Mouse (Mus musculus) lung, postnatal 0 days (tissue): ENCODE data around the gene Dido1. TPM values are rescaled to one million over a fixed set of nuclear protein-coding genes. Genes with fewer than 3 reads are reported as not detected.

Source experiments
- ATAC-seq: fragments of 200-750 bp; cut with Nextera tagmentation; 2 replicates; pipeline ENCODE4 v1.8.0; 2017; ENCODE audit warnings: moderate library complexity
- DNase-seq: peaks from one replicate; pipeline ENCODE4 v3.0.0-alpha.2; 2016; ENCODE audit warnings: low spot score
- H3K27ac ChIP-seq: fragments of 300-500 bp; sonication (generic); 2 replicates; pipeline ENCODE4 v1.5.1; 2014; ENCODE audit warnings: antibody characterized with exemption, mild to moderate bottlenecking, low read length, mixed read lengths
- H3K27me3 ChIP-seq: fragments of 300-500 bp; sonication (generic); replicated peaks from 2 replicates; pipeline ENCODE4 v1.6.1; 2014; ENCODE audit warnings: low read length, mixed read lengths; ENCODE audit not compliant: insufficient read depth
- H3K36me3 ChIP-seq: fragments of 300-500 bp; sonication (generic); 2 replicates; pipeline ENCODE4 v1.6.1; 2014; ENCODE audit warnings: low read length, mixed read lengths; ENCODE audit not compliant: insufficient read depth
- H3K4me1 ChIP-seq: fragments of 300-500 bp; sonication (generic); 2 replicates; pipeline ENCODE4 v1.6.1; 2014; ENCODE audit warnings: antibody characterized with exemption, low read depth, low read length, mixed read lengths; ENCODE audit not compliant: insufficient read depth
- H3K4me2 ChIP-seq: fragments of 300-500 bp; sonication (generic); replicated peaks from 2 replicates; pipeline ENCODE4 v1.6.1; 2014; ENCODE audit warnings: low read depth, mild to moderate bottlenecking, low read length, moderate library complexity, mixed read lengths
- H3K4me3 ChIP-seq: fragments of 300-500 bp; sonication (generic); 2 replicates; pipeline ENCODE4 v1.5.1; 2014; ENCODE audit warnings: low read depth, low read length
- H3K9ac ChIP-seq: fragments of 300-500 bp; sonication (generic); replicated peaks from 2 replicates; pipeline ENCODE4 v1.6.1; 2014; ENCODE audit warnings: low read depth, mild to moderate bottlenecking
- H3K9me3 ChIP-seq: fragments of 300-500 bp; sonication (generic); 2 replicates; pipeline ENCODE4 v1.6.1; 2016; ENCODE audit warnings: low read length, mixed read lengths
- CTCF ChIP-seq: IDR thresholded peaks from 2 replicates; pipeline ENCODE4 v1.5.1; 2016; ENCODE audit warnings: antibody characterized with exemption, mild to moderate bottlenecking
- EP300 ChIP-seq: IDR thresholded peaks from 2 replicates; pipeline ENCODE4 v1.6.1; 2016; ENCODE audit warnings: antibody characterized with exemption, mild to moderate bottlenecking, control low read depth
- WGBS: fragments of 180-500 bp; shearing (Covaris S2); extraction: QIAGEN DNeasy Blood & Tissue Kit; methylation state at CpG from one replicate; pipeline ENCODE4 v1.1.7; 2014; 5-methylcytosine and 5-hydroxymethylcytosine counted together
- polyA plus RNA-seq: library from polyadenylated mRNA; unstranded; fragments of >200 nt; fragmentation: Nextera tagmentation; extraction: Ambion mirVana; gene quantifications from 2 replicates; pipeline ENCODE4 v1.2.1, GENCODE M21; 2015

Gene Dido1
- polyA plus RNA-seq, 1 experiment from 2014 or later: 14.9 TPM

DNA sequence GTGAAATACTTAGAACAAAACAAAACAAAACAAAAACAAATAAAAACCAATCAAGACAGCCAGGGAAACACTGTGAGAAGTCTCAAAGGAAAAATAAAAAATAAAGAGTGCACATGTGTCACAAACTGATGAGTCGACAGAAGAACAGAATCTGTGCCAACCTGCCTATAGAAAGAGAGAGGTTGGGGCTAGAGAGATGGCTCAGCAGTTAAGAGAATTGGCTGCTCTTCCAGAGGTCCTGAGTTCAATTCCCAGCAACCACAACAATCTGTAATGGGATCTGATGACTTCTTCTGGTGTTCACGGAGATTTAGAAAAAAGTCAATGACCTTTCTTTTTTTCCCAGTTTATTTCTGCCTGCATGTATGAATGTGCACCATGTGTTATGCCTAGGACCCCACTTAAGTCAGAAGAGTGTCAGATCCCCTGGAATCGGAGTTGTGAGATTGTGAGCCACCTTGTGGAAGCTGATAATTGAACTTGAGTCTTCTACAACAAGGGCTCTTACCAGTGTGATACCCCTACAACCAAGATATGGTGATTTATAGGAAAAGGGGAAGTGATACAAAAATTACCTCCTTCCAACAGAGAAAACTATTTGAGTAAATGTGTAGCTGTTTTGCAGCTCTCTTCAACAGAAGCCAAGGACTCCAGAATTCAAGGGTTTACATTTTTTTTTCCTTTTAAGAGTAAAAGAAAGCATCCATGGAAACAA lies 6.0 kb downstream of the Dido1 start:
- H3K9me3 ChIP-seq: no peaks in the 10 kb centered on the region
- no peak for DNase-seq
- no peaks in the 10 kb centered on the region for H3K27me3 ChIP-seq
- no peak overlapping the region for H3K9ac ChIP-seq
- no peak overlapping the region for H3K27ac ChIP-seq
- ATAC-seq: no peak
- no peak overlapping the region for H3K4me3 ChIP-seq
- TF ChIP-seq EP300 (no peak), CTCF (no peak)
- H3K4me1 ChIP-seq: peaks cover 20% of the 10 kb centered on the region
- H3K36me3 ChIP-seq: no peaks in the 10 kb centered on the region
- 77% methylated on average over 3 of the region's 3 CpGs for WGBS
- H3K4me2 ChIP-seq: no peak overlapping the region

DNA sequence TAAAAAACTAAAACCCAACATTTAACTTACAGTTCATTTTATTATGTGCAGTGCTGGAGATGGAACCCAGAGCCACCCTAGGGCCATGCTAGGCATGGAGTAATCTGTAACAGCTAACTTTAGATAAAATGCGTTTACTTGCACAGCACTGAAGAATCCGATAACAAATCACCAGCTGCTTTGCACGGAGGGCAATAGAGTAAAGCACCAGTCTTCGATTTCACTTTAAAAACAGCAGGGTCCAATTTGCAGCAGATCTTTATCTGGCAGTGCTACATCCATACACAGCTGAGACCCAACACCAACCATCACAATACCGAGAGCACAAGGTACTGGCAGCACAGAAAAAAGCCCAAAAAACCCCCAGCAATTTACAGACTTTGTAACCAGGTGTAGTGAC lies 6.6 kb downstream of the Dido1 start:
- Histone ChIP-seq H3K27me3 (no peaks in the 10 kb centered on the region), H3K36me3 (no peaks in the 10 kb centered on the region), H3K4me1 (peaks cover 14% of the 10 kb centered on the region), H3K27ac (no peak overlapping the region; the same call in 1 of the 2 replicates), H3K9me3 (no peaks in the 10 kb centered on the region), H3K4me2 (no peak overlapping the region), H3K9ac (no peak overlapping the region), H3K4me3 (no peak overlapping the region)
- DNase-seq: no peak
- WGBS: 70% methylated on average over 5 of the region's 5 CpGs
- ATAC-seq: no peak
- TF ChIP-seq CTCF (no peak), EP300 (no peak)

GRCm38 (mm10) chr2:180702701-180703149 lies 7.1 kb downstream of the Dido1 start:
- ATAC-seq: no peak
- Histone ChIP-seq H3K36me3 (no peaks in the 10 kb centered on the region), H3K4me1 (peaks cover 14% of the 10 kb centered on the region), H3K4me3 (peak overlapping the region; percentile 92), H3K4me2 (peak overlapping the region; percentile 75), H3K9me3 (no peaks in the 10 kb centered on the region), H3K27ac (peak overlapping the region; percentile 98), H3K27me3 (no peaks in the 10 kb centered on the region), H3K9ac (peak overlapping the region; percentile 99; the same call in 1 of the 2 replicates)
- TF ChIP-seq CTCF: peak; percentile 42
- TF ChIP-seq EP300: no peak
- peak; percentile 52 for DNase-seq
- WGBS: 22% methylated on average over 4 of the region's 4 CpGs

DNA sequence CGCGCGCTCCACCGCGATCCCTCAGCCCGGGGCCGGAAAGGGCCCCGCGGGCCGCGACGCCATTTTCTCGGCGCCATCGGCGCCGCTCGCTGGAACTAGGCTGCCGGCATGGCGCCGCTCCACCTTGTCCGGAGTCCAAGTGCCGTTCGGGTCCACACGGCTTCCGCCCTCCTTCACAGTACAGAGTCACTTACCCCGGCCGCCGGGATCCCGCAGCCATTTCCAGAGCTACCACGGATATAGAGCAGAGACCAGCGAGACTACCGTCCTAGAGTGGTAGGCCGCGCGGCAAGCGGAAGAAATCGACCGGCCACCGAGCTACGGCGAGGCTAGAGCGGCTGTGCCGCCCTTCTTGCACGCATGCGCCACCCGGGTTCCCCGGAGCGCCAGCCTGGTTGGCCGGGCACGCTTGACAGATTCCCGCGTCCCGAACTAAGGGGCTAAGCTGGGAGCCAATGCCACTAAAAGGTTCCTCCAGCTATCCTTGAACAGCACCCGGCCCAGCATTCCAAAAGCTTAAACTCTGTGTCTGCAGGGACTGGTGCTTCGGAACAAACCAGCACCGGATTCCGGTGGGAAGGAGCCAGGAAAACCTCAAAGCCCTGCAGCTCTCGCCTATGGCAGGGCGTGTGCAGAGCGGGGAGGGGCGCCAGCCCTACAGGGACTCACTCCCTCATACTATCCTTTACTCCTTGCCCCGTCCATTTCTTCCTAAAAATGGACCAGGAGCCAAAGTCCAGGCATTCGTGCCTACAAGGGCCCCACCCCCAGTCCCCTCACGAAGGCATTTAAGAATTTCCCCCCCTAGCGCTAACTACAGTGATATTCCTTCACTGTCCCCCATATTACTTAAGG lies 7.8 kb downstream of the Dido1 start:
- peak; percentile 97 for DNase-seq
- Histone ChIP-seq H3K4me2 (peak overlapping the region; percentile 75), H3K27me3 (no peaks in the 10 kb centered on the region), H3K27ac (peak overlapping the region; percentile 98), H3K9ac (peak overlapping the region; percentile 99), H3K9me3 (no peaks in the 10 kb centered on the region), H3K36me3 (no peaks in the 10 kb centered on the region), H3K4me1 (peaks cover 14% of the 10 kb centered on the region), H3K4me3 (peak overlapping the region; percentile 92)
- no peak for TF ChIP-seq EP300
- no peak for TF ChIP-seq CTCF
- WGBS: 1% methylated on average over 63 of the region's 66 CpGs
- ATAC-seq: peak; percentile 96

- H3K4me3 ChIP-seq: peak overlapping the region; percentile 92
- peak overlapping the region; percentile 99 for H3K9ac ChIP-seq
- H3K4me1 ChIP-seq: peaks cover 14% of the 10 kb centered on the region
- H3K9me3 ChIP-seq: no peaks in the 10 kb centered on the region
- 2% methylated on average over 24 of the region's 26 CpGs for WGBS
- H3K4me2 ChIP-seq: peak overlapping the region; percentile 75
- H3K27me3 ChIP-seq: no peaks in the 10 kb centered on the region
- no peak for TF ChIP-seq EP300
- no peak for TF ChIP-seq CTCF
- peak overlapping the region; percentile 98 for H3K27ac ChIP-seq
- ATAC-seq: peak; percentile 9
- DNase-seq: peak; percentile 52
- no peaks in the 10 kb centered on the region for H3K36me3 ChIP-seq
Observed at GRCm38 (mm10) chr2:180701053-180701766, 8.6 kb downstream of the Dido1 start.

- H3K9me3 ChIP-seq: no peaks in the 10 kb centered on the region
- H3K27me3 ChIP-seq: no peaks in the 10 kb centered on the region
- no peak for DNase-seq
- peak overlapping the region; percentile 99 for H3K9ac ChIP-seq
- ATAC-seq: no peak
- peak overlapping the region; percentile 92; the same call in 1 of the 2 replicates for H3K4me3 ChIP-seq
- no peak overlapping the region for H3K27ac ChIP-seq
- TF ChIP-seq EP300: no peak
- no peak for TF ChIP-seq CTCF
- WGBS: 59% methylated on average over 5 of the region's 5 CpGs
- H3K36me3 ChIP-seq: no peaks in the 10 kb centered on the region
- peaks cover 14% of the 10 kb centered on the region for H3K4me1 ChIP-seq
- H3K4me2 ChIP-seq: peak overlapping the region; percentile 75
Observed at GRCm38 (mm10) chr2:180700457-180700856, 9.3 kb downstream of the Dido1 start.
